Mouse (Mus musculus): ENCODE results near the gene Adck2. TPM values are rescaled to one million over a fixed set of nuclear protein-coding genes. Genes with fewer than 3 reads are reported as not detected.

Adck2 gene
- polyA plus RNA-seq, 1 experiment, result 33.2 TPM

DNA sequence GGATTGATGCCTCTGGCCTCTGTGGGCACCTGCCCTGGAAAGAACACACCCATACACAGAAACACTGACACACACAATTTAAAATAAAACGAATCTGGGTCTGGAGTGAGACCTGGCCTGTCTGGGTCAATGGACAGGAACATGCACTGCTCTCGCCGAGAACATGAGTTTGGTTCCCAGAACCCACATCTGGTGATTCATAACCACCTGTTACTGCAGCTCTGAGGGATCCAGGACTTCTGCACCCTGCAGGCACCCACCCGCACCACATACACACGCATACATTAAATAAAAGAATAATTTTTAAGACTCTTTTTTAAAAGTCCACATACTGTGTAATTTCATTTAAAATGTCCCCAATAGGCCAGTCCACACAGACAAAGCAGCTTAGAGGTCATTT lies 36.4 kb upstream of the Adck2 start:
- DNase-seq, result no peak
- no peak for TF ChIP-seq POLR2A (IDR thresholded peaks at IDR 0.05; ENCODE audit: borderline replicate concordance, insufficient read depth, low read length)
- TF ChIP-seq CTCF (IDR thresholded peaks at IDR 0.05; ENCODE audit: borderline replicate concordance, insufficient read depth, low read depth, low read length), result no peak
- H3K4me3 ChIP-seq (replicated peaks; ENCODE audit: insufficient read depth, low read depth, low read length), result no peak overlapping the region
- WGBS, result 89% methylated on average over 5 of the region's 5 CpGs
- H3K27ac ChIP-seq (ENCODE audit: insufficient read depth, low read length), result no peak overlapping the region
- H3K4me1 ChIP-seq (ENCODE audit: control insufficient read depth, insufficient read depth, low read length), result no peaks in the 10 kb centered on the region; the same call in 1 of the 2 replicates
- no peaks in the 10 kb centered on the region; the same call in 1 of the 2 replicates for H3K27me3 ChIP-seq (ENCODE audit: control insufficient read depth, insufficient read depth, low read length)

DNA sequence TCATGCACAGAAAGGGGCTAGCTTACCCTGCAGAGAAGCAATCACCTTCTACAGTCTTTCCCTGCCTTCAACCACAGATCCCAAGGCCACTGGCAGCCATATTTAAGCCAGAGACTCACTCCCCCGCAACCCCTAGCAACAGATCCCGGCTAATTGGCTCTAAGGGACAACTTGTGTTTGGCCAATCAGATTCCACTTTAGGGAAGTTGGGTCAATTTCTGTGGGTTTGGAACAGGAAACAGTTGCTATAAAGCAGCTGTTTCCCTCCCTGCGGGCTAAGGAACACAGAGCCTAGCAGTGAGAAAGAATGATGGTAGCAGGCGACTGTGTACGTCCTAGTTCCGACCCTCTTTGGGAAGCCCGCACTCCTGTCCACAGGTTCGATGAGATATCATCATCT lies 35.4 kb upstream of the Adck2 start:
- no peaks in the 10 kb centered on the region; the same call in 1 of the 2 replicates for H3K4me1 ChIP-seq (ENCODE audit: control insufficient read depth, insufficient read depth, low read length)
- H3K27ac ChIP-seq (ENCODE audit: insufficient read depth, low read length), result no peak overlapping the region
- whole genome bisulfite sequencing, result 80% methylated on average over 8 of the region's 8 CpGs
- no peak overlapping the region for H3K4me3 ChIP-seq (replicated peaks; ENCODE audit: insufficient read depth, low read depth, low read length)
- TF ChIP-seq POLR2A (IDR thresholded peaks at IDR 0.05; ENCODE audit: borderline replicate concordance, insufficient read depth, low read length) (no peak), CTCF (IDR thresholded peaks at IDR 0.05; ENCODE audit: borderline replicate concordance, insufficient read depth, low read depth, low read length) (no peak)
- H3K27me3 ChIP-seq (ENCODE audit: control insufficient read depth, insufficient read depth, low read length), result no peaks in the 10 kb centered on the region; the same call in 1 of the 2 replicates
- no peak for DNase-seq

DNA sequence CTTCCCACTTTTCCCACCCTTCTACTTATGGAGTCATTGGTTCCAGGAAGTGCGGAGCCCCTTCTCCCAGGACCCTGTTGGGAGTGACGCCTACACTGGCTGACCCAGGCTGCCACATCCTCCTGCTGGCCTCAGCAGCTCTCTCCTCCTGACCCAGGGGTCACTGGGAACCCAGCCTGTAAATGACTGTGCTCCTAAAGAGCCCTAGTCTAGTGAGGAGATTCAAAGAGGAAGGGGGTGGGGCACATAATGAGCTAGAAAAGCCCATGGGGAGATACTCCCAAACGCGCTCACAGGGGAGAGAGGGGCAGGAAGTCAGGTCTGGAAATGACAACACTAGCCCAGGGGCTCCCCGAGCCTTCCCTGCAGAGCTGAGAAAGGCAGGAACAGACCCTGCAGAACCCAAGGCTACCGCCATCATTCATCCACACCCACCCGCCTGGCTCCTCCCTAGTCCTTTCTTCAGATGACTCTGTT lies 34.0 kb upstream of the Adck2 start:
- no peaks in the 10 kb centered on the region; the same call in 1 of the 2 replicates for H3K4me1 ChIP-seq (ENCODE audit: control insufficient read depth, insufficient read depth, low read length)
- no peak overlapping the region for H3K27ac ChIP-seq (ENCODE audit: insufficient read depth, low read length)
- TF ChIP-seq CTCF (IDR thresholded peaks at IDR 0.05; ENCODE audit: borderline replicate concordance, insufficient read depth, low read depth, low read length), result no peak
- TF ChIP-seq POLR2A (IDR thresholded peaks at IDR 0.05; ENCODE audit: borderline replicate concordance, insufficient read depth, low read length), result no peak
- no peak overlapping the region for H3K4me3 ChIP-seq (replicated peaks; ENCODE audit: insufficient read depth, low read depth, low read length)
- WGBS, result 40% methylated on average over 7 of the region's 7 CpGs
- no peak for DNase-seq
- no peaks in the 10 kb centered on the region; the same call in 1 of the 2 replicates for H3K27me3 ChIP-seq (ENCODE audit: control insufficient read depth, insufficient read depth, low read length)

- DNase-seq, result no peak
- no peaks in the 10 kb centered on the region; the same call in 1 of the 2 replicates for H3K27me3 ChIP-seq (ENCODE audit: control insufficient read depth, insufficient read depth, low read length)
- no peak for TF ChIP-seq CTCF (IDR thresholded peaks at IDR 0.05; ENCODE audit: borderline replicate concordance, insufficient read depth, low read depth, low read length)
- H3K4me1 ChIP-seq (ENCODE audit: control insufficient read depth, insufficient read depth, low read length), result no peaks in the 10 kb centered on the region; the same call in 1 of the 2 replicates
- H3K27ac ChIP-seq (ENCODE audit: insufficient read depth, low read length), result no peak overlapping the region
- WGBS, result 57% methylated on average over 2 of the region's 2 CpGs
- no peak overlapping the region for H3K4me3 ChIP-seq (replicated peaks; ENCODE audit: insufficient read depth, low read depth, low read length)
Observed at GRCm38 (mm10) chr6:39540563-39540962, 33.1 kb upstream of the Adck2 start.

- no peaks in the 10 kb centered on the region; the same call in 1 of the 2 replicates for H3K27me3 ChIP-seq (ENCODE audit: control insufficient read depth, insufficient read depth, low read length)
- no peak overlapping the region for H3K4me3 ChIP-seq (replicated peaks; ENCODE audit: insufficient read depth, low read depth, low read length)
- WGBS, result 40% methylated on average over 15 of the region's 15 CpGs
- no peak overlapping the region for H3K27ac ChIP-seq (ENCODE audit: insufficient read depth, low read length)
- H3K4me1 ChIP-seq (ENCODE audit: control insufficient read depth, insufficient read depth, low read length), result no peaks in the 10 kb centered on the region; the same call in 1 of the 2 replicates
- no peak for DNase-seq
- TF ChIP-seq CTCF (IDR thresholded peaks at IDR 0.05; ENCODE audit: borderline replicate concordance, insufficient read depth, low read depth, low read length) (no peak), POLR2A (IDR thresholded peaks at IDR 0.05; ENCODE audit: borderline replicate concordance, insufficient read depth, low read length) (no peak)
Observed at GRCm38 (mm10) chr6:39542631-39543597, 30.8 kb upstream of the Adck2 start.

DNA sequence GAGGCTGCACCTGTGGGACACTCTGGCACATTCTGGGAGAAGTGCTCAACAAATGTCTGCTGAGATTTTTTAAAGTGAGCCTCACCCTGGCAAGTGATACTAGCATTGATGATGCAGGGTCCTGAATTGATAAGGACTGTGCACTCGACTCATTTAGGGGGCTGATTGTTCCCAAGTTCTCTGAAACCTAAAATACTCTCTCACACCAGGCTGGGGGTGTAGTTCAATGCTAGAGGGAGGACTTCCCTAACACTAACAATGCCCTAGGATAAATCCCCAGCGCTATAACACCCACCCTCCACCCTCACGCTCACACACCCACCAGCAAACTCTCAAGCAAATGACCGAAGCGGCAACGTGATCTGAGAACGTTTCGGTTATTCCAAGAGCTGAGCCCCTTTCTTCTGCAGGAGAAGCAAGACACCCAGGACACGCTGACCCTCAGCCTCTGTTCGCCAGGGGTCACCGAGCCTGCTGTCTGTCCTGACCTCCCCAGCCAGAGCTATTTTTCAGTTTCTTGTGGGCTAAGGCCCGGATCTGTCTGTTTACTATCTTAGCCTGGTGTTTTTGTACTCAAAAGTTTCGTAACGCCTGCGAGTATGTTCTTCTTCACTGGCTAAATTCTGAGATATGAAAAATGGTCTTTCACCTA lies 29.8 kb upstream of the Adck2 start:
- Histone ChIP-seq H3K27ac (ENCODE audit: insufficient read depth, low read length) (no peak overlapping the region), H3K27me3 (ENCODE audit: control insufficient read depth, insufficient read depth, low read length) (no peaks in the 10 kb centered on the region; the same call in 1 of the 2 replicates), H3K4me3 (replicated peaks; ENCODE audit: insufficient read depth, low read depth, low read length) (no peak overlapping the region), H3K4me1 (ENCODE audit: control insufficient read depth, insufficient read depth, low read length) (no peaks in the 10 kb centered on the region; the same call in 1 of the 2 replicates)
- no peak for TF ChIP-seq POLR2A (IDR thresholded peaks at IDR 0.05; ENCODE audit: borderline replicate concordance, insufficient read depth, low read length)
- TF ChIP-seq CTCF (IDR thresholded peaks at IDR 0.05; ENCODE audit: borderline replicate concordance, insufficient read depth, low read depth, low read length), result no peak
- no peak for DNase-seq
- WGBS, result 71% methylated on average over 15 of the region's 15 CpGs

GRCm38 (mm10) chr6:39545474-39545873 lies 28.2 kb upstream of the Adck2 start:
- no peak overlapping the region for H3K4me3 ChIP-seq (replicated peaks; ENCODE audit: insufficient read depth, low read depth, low read length)
- H3K4me1 ChIP-seq (ENCODE audit: control insufficient read depth, insufficient read depth, low read length), result no peaks in the 10 kb centered on the region
- 87% methylated on average over 7 of the region's 7 CpGs for WGBS
- no peak for TF ChIP-seq CTCF (IDR thresholded peaks at IDR 0.05; ENCODE audit: borderline replicate concordance, insufficient read depth, low read depth, low read length)
- TF ChIP-seq POLR2A (IDR thresholded peaks at IDR 0.05; ENCODE audit: borderline replicate concordance, insufficient read depth, low read length), result no peak
- no peak overlapping the region for H3K27ac ChIP-seq (ENCODE audit: insufficient read depth, low read length)
- H3K27me3 ChIP-seq (ENCODE audit: control insufficient read depth, insufficient read depth, low read length), result no peaks in the 10 kb centered on the region
- DNase-seq, result no peak
